Mouse (Mus musculus) urinary bladder, adult 18-20 months (tissue): ENCODE data around the gene Gfod1.

Source experiments
- DNase-seq, 2 experiments: peaks; one replicate each; pipeline ENCODE4 v3.0.0; 2022; ENCODE audit warnings: low spot score in 2 of 2, mixed read lengths in 2 of 2

The Gfod1 gene

DNA sequence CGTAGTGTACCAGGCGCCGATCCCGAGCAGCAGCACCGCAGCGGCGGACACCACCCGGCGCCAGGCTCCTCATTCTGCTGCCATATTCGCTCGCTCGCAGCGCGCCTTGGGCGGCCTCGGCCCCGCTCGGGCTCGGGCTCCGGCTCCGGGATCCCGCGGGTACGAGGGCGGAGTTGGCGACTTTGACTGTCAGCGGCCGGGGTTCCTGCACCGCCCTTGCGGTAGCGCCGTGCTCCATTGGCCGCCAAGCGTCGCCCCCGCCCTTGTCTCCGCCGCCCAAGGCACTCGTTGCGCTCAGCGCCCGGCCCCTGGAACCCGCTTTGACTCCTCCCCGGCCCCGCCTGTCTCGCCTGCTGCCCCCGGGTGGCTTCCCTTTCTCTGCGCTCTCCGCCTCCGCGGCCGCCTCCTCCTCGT is at the start of gene Gfod1:
Gene Gfod1, minus strand, starts transcription at position 155 of the 414 bp plus-strand sequence.
- peak; percentile 90 to 99 for DNase-seq

DNA sequence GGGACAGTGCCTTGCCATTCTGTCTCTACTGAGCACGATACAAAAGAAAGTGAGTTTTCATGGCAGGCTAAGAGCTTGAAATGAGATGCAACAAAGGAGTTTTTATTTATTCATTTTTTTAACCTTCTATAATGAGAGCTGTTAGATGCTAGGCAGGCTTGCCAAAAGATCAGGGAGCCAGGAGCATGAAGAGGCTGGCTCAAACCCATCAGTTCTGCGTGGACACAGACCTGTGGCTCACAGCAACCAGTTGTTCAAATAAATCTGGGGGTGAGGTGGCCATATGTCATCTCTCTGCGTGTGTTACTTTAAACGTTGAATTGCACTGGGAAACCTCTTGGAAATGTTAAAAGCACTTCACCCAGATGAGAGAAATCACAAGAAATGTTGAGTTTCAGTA is 49.4 kb upstream of the Gfod1 start:
- no peak for DNase-seq

DNA sequence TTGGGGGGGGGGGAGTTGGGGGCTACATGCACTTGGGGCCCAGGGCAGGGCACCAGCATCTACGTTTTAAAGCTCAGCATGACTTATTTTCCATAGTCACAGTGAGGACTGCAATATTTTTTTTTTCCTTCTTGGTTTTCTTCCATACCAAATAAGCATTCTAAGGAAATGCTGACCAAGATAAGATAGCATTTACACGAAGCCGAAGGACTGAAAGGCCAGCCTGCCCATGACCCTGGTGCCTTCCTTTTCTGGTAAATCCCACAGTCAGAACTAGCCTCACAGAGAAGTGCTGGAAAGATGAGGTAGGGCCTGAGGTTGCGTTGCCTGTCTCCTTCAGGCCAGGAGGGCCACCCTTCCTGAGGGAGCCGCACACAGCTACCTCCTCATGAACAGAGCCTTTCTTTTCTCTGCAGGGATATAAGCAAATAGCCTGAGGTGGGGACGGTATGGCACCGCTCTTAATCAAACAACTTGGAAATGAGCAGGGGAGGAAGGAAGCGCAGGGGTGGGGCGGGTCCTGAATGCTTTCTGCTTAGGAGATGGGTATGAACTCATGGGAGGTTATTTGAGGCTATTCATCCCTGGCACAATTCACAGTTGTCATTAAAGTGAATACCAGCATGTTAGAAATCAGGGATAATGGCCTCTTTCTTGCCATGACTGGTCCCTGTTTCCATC is 46.7 kb upstream of the Gfod1 start:
- DNase-seq, result no peak

DNA sequence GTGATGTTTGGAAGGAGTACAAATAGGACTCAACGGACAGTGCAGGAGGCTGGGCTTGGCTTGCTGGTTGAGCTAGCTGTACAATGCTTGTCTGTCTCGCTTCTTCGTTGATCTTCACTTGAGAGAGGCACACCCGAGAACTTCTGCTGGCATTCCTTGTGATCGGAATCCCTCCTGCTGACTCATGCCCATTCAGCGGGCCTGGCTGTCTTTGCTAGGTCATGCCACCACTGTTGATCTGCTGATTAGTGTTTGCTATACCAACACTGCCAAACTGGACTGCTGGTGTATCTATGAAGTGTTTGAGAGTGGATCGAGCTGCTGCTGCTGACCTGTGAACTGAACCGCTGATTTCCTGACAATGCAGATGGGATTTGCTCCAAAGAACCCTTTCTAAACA is 45.4 kb upstream of the Gfod1 start:
- peak; percentile 24 to 30 for DNase-seq

DNA sequence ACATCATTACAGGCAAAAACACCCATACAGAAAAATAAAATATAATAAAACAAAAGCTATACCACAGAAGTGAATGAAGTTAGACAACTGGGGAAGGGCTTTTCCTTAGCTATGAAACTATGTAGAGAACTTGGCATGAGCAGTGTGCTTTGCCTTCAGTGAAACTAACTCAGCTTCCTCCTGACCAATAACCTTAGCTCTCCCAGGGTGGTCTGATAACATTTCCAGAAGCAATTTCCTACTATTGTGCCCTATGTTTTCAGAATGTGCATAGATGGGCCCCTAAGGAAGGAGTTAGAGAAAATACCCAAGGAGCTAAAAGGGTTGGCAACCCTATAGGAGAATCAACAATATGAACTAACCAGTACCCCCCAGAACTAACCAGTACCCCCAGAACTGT is 42.9 kb upstream of the Gfod1 start:
- no peak for DNase-seq

DNA sequence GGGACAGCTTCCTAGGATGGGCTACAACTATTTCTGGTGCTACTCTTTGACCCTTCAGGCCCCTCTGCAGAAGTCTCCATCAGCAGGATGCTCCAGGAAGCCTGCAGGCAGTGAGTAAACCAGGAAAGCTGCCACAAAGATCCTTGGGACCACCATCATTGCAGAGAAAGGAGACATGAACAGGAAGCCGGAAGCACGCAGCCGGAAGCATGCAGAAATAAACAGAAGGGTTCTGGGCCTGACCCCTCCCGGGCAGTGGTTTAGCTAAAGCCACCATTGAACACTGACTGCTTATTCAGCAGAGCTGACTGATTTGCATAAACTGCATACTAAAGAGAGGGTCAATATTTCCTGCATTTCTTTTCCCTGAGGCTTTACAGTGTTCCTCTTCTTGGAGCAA is 34.7 kb upstream of the Gfod1 start:
- DNase-seq, result no peak

DNA sequence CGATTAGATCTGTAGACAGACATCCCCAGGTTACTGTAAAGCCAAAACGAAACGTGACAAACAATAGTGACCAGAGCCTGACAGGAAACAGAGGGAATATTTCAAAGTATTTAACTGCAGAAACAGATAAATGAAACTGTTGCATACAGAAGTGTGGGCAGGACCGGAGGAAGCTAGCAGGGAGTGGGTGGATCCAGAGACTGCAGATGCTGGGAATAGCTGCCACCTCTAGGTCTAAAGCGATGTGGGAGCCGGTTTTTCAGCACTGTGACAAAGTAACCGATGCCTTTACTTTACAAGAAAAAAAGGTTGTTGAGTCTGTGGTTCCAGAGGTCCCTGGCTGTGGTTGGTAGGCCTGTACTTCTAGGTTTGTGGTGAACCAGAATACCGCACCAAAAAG is 34.0 kb upstream of the Gfod1 start:
- no peak for DNase-seq

DNA sequence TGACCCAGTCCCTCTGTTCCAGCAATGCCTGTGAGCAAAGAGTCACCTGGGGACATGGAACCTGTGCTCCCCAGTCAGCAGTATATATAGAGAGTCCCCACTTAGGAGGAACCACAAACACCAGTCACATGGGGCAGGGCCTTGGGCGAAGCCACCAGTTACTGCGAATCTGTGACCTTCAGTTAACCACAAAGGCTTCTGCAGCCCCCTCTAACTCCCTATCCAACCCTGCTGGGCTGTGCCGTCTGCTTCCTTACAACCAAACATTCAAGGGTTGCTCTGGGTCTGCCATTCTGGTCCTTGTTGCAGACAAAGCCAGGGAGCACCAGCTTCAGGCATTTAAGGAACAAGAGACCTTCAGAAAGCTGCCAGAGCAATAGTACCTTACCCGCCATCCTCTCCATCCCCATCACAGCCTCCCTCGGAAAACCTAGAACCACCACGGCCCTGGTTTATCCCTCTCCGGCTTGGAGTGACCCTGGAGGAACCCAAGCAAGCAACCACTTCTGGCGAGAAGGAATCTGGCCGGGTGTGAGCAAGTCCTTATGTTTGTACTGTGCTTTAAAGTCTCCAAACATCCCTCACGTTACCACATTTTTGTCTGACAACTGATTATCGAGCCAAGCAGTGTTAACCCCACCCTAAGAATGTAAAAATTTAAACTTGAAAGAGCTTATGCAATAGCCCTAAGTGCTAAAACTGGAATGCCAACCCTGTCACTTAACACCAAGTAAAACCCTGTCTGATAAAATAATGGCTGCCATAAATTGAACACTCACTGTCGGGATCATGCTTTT is 32.7 kb upstream of the Gfod1 start:
- no peak for DNase-seq

DNA sequence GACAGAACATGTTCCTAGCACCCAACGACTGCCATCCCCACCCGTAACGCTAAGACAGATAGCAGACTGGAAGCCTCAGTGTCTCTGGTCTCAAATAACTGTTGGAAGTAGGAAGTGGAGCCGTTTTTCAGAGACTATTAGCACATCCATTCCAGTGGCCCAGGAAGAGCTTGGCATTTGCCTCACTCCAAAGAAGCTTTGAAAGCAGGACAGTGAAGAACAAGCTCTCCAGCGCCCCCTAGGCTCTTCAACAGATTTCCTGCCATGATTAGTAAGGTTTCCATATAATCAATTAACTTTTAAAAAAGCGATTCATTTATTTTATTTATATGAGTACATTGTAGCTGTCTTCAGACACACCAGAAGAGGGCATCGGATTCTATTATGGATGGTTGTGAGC is 28.6 kb upstream of the Gfod1 start:
- no peak for DNase-seq

DNA sequence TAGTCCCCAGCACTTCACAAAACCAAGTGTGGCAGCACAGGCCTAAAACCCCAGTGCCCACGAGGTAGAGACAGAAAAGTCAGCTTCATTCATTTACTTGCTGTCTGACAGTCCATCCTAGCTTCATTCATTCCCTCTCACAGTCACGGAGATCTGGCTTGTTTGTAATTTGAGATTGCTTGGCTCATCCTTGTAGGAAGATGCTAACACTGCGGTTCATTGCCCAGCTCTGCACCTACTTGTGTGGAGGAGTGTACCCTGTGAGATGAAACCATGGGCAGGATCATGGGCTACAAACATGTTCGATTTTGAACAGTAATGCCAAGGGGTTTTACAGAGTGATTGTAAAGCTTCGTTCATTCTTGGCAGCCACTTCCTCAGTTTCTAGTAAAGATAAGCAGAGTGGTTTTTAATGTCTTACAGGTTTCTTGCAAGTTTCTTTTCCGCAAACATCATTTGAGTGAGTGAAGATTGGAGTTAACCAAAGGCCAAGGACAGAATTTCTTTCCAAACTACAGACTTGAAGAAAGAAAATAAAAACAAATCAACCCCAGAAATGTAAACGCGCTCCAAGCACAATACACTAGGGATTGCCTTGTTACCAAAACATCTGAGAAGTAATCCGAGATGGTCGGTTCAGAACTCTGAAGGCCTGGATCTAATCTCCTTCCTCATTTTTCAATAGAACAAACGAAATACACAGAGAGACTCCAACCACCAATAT is 27.9 kb upstream of the Gfod1 start:
- DNase-seq, result no peak

DNA sequence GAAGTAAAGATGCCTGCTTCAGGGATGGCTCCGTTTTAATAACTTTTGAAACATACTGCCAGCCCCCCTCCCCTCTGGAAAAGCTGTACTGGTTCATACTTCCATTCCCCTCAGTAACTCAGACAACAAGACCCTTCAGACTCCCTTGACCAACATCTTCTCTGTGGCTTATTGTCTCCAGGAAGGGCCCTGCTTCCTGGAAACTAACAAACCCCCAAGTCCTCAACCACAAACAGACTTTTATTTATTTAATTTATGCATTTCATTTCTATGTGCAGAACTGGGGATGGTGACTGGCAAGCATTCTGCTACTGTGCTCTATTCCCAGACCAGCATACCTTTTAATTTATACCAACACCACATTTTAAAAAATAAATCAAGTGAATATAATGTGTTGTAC is 21.5 kb upstream of the Gfod1 start:
- no peak for DNase-seq

DNA sequence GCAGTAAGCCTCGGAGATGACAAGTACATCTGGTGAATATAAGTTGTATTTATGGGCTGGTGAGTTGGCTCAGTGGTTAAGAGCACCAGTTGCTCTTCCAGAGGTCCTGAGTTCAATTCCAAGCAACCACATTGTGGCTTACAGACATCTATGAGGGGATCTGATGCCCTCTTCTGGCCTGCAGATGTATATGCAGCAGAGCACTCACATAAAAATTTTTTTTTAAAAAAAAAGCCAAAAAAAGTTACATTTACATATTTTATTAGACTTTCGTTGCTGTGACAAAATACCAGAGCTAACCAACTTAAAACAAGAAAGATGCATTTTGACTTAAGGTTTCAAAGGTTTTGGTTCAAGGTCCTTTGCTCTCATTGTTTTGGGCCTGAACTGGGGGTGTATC is 17.5 kb upstream of the Gfod1 start:
- DNase-seq, result no peak

DNA sequence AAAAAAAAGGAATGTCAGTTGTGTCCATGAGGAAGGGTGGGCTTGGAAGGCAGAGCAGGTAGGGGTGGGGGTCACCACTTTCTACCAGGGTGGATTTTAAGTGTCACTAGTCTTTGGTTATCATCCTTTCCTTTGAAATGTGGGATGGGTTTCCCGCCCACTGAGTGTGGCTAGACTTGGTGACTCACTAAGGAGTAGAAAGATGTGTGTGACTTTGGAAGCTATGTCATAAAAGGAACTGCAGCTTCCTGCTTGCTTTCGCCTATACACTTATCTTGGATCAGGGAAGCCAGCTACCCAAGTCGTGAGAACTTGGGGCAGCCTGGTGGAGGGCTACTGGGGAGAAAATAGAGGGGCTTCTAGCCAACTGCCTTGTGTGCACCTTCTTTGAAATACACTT is 15.4 kb upstream of the Gfod1 start:
- DNase-seq, result no peak

DNA sequence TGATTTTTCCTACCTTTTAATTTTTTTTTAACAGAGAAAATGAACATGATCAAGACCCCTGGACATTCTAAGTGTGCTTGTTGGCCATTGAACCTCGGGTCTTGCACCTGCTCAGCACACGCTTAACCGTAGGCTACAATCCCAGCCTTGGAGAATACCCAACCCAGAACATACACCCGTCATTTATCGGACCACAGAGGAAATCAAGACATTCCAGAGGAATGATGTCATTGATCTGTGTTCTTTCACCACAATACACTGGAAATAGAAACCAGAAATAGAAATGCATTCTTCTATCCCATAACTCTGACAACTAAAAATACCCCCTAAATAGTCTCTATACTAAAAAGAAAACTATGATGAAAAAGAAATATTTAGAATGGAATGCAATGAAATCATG is 13.4 kb upstream of the Gfod1 start:
- no peak for DNase-seq

DNA sequence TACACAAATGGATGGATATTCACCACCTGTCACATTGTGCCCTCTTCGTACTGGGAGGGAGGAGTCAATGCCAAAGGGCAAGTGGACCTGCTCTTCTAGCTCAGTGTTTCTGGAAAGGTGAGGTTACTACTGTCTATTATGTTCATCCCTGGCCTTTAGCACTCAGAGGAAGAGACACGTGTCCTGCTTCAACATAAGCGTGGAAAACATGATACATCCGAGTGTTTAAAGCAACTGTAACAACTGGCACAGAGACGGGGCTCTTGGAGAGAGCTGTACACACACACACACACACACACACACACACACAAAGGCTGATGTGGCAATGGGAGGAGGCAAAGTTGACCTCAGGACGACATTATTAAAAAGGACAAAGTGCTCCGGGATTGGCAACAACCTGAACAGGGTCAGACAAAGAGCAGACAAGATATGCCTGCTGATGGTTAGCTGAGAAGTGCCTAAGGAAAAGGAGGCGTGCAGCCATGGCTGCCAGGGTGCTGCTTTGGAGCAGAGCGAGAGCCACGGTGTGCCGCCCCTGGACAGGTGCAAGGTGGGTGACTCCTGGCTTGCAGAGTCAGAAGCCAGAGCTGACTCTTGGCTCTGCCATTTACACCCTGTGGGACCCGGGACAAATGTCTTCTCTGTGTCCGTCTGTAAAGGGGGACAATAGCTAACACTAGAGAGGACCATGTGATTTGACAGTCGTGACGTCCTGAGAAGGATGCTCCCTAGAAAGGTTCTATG is 1.4 kb upstream of the Gfod1 start:
- DNase-seq, result no peak

DNA sequence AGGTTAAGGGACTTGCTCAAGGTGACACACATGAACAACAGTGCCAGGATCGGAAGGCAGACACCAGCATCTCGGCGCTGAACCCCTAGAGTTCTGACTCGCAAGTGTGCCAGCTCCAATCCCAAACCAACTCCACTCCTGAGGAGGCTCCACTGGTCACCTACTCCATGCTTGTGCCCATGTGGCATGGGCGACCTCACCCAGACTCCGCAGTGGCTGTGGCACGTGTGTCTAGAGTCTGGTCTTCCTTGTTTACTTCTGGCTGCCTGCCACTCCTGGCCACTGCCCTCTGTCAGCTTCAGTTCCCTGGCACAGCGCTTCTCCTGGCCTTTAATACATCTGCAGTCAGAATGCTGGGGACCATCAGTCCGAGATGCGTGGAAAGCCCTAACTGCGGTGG is 728 bp upstream of the Gfod1 start:
- DNase-seq, result peak in 1 of 2 experiments; percentile 42

DNA sequence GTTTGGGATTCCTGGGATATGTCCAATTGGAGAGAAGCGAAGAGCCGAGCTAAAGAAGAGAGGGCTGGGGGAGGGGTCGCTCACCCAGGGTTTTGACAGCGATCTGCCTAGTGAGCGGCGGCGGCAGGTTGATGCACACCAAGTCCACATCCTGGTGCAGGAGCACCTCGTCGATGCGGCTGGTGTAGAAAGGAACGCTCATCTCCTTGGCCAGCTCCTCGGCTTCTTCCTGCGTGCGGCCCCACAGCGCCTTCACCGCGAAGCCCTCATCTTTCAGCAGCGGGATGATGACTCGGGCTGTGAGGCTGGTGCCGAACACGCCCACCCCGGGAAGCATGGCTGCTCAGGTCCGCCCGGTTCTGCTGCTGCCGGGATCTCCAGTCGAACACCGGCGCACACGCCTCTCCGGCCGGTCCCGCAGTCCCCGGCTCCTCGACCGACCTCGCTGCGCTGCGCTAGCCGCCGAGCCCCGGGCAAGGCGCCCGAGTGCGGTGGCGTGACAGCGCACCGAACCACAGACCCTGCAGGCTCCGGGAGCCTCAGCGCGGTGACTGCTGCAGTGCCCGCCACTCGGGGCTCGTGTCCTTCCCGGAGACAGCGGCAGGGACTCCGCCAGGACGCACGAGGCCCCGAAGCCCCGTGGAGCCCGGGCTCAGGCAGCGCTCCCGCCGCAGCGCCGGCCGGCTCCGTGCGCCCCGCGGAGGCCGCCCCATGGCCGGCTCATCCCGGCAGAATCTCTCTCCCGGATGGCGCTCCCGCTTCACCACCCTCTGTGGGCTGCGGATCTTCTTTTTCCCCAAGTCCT is 609 bp downstream of the Gfod1 start:
- peak in 1 of 2 experiments; percentile 22 for DNase-seq

DNA sequence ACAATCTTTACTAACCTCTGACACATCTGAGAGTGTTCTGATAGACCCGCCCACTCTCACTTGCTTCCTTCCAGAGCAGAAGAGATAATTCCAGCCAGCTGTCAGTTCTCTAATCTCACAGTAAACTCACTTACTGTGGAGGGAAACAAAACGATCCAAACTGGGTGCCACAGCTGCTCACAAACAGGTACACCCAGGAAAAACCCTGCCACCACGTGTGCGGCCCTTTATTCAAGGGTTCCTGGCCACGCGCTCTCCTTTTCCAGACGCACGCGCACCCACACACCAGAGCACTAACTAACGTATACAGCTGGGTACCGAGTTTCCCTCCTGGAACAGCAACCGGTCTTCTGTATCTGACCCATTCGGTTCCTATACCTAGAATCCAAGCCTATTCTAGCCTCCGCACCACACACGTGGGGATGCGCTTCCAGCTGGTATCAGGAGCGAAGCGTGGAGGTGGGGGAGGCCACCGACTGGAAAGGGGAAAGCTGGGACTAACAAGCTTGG is 1.3 kb downstream of the Gfod1 start:
- DNase-seq, result no peak

DNA sequence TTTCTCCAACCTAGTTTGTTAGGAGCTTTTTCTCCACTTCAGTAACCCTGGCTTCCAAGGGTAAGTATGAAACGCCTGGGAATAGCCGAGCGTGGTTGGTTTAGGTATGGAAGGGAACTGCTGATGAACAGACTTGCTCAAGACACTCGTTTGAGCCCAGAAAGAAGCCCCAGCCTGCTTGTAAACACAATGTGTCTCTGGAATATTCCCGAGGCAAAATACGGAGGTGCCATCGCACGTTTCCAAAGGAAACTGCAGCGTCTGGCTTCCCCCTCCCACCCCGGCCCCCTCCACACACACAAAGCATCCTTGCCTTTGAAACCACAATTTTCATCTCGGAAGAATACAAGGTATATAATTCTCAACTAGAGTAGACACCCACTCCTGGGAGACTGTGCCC is 1.7 kb downstream of the Gfod1 start:
- DNase-seq, result no peak

DNA sequence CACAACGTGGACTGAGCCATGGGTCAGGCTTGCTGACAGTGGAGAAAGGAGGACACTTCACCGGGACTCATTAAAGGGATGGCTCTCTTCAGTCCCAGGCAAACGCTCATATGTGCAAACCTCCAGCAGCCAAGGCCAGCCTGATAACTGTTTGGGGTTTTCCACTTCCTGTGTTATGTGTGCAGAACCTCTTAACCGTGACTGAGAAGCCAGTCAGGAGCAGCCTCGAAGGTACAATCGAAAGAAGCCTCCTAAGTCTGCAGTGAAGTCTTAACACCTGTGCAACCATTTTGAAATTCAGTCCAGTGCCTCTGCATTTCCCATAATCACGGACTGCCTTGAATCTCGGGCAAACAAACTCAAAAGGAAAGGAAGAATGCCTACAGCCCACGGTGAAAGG is 3.1 kb downstream of the Gfod1 start:
- no peak for DNase-seq

DNA sequence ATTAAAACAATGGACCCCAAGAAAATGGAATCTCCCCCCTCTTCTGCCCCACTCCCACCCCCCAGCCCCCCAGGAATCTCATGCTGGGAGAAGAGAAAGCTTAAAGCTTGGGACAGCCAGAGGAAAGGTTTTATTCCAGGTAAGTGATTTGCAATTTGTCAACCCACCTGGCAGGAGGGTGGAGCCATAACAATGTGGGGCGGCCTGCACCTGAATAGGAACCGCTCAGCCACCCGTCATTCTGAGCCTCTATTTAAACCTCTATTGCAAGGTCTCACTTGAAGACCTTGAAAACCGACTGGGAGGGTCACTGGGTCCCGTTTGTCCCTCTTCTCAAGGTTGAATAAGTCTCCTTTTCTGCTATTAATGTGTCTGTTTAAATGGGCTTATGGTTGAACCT is 3.6 kb downstream of the Gfod1 start:
- DNase-seq, result no peak
